Mouse (Mus musculus) forebrain, embryonic 13.5 days (tissue): ENCODE results near the gene Chtop. TPM values are rescaled to one million over a fixed set of nuclear protein-coding genes. Genes with fewer than 3 reads are reported as not detected.

ENCODE experiments used
- ATAC-seq: fragments of 200-750 bp; cut with Nextera tagmentation; 2 replicates; pipeline ENCODE4 v1.8.0; 2017
- H3K27ac ChIP-seq: fragments of 300-500 bp; sonication (generic); 2 replicates; pipeline ENCODE4 v1.5.1; 2015; ENCODE audit warnings: inconsistent platforms, mild to moderate bottlenecking, moderate library complexity
- H3K27me3 ChIP-seq: fragments of 300-500 bp; sonication (generic); 2 replicates; pipeline ENCODE4 v1.6.1; 2015; ENCODE audit warnings: mild to moderate bottlenecking, inconsistent platforms
- H3K36me3 ChIP-seq: fragments of 300-500 bp; sonication (generic); 2 replicates; pipeline ENCODE4 v1.6.1; 2015; ENCODE audit warnings: mild to moderate bottlenecking, inconsistent platforms; ENCODE audit not compliant: poor library complexity, severe bottlenecking
- H3K4me1 ChIP-seq: fragments of 300-500 bp; sonication (generic); 2 replicates; pipeline ENCODE4 v1.6.1; 2015; ENCODE audit warnings: inconsistent platforms
- H3K4me2 ChIP-seq: fragments of 300-500 bp; sonication (generic); 2 replicates; pipeline ENCODE4 v1.6.1; 2015; ENCODE audit warnings: inconsistent platforms, mild to moderate bottlenecking, moderate library complexity
- H3K4me3 ChIP-seq: fragments of 300-500 bp; sonication (generic); 2 replicates; pipeline ENCODE4 v1.5.1; 2015; ENCODE audit warnings: mild to moderate bottlenecking, inconsistent platforms
- H3K9ac ChIP-seq: fragments of 300-500 bp; sonication (generic); 2 replicates; pipeline ENCODE4 v1.6.1; 2015; ENCODE audit warnings: mild to moderate bottlenecking, inconsistent platforms
- H3K9me3 ChIP-seq: fragments of 300-500 bp; sonication (generic); replicated peaks from 2 replicates; pipeline ENCODE4 v1.6.1; 2016; ENCODE audit warnings: inconsistent platforms
- WGBS: fragments of 180-500 bp; shearing (Covaris S2); methylation state at CpG from one replicate; pipeline ENCODE4 v1.1.7; 2015; 5-methylcytosine and 5-hydroxymethylcytosine counted together
- polyA plus RNA-seq: library from polyadenylated mRNA; unstranded; fragments of >200 nt; fragmentation: Nextera tagmentation; extraction: Ambion mirVana; gene quantifications from 2 replicates; pipeline ENCODE4 v1.2.1, GENCODE M21; 2015

Gene Chtop
- polyA plus RNA-seq, 1 experiment from 2014 or later = 214 TPM

DNA sequence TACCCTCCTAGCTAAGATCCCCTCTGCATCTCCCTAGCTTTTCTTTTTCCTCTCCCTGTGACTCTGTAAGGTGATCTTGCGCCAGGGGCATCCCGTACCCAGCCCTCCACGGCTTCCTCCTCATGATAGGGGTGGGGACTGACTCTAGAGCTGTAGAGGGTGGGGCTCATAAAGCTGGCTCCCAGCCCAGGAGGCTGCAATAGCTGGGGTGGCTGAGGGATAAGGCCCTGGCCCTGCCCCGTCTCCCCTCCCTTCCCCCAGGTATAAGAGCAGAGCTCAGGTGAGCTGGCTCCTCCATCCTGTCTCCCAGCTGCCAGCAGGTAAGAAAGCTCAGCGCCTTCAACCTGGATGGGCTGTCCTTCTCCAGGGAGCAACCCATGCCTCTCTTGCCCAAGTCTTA is 17.3 kb upstream of the Chtop start, which contains the start of gene S100a14:
Gene S100a14 (plus strand): TSS at position 277 of the 400 bp plus-strand sequence.
- H3K9ac ChIP-seq = no peak within 1 kb of the TSS
- WGBS = 80% methylated on average over 5 of the region's 5 CpGs
- no peak for ATAC-seq

GRCm38 (mm10) chr3:90526076-90526475 is 16.8 kb upstream of the Chtop start:
- H3K4me2 ChIP-seq = no peak overlapping the region
- WGBS = 79% methylated on average over 2 of the region's 2 CpGs
- H3K9me3 ChIP-seq = no peaks in the 10 kb centered on the region
- H3K27me3 ChIP-seq = no peaks in the 10 kb centered on the region
- ATAC-seq = no peak
- no peak overlapping the region for H3K27ac ChIP-seq
- H3K36me3 ChIP-seq = no peaks in the 10 kb centered on the region
- no peaks in the 10 kb centered on the region for H3K4me1 ChIP-seq
- H3K9ac ChIP-seq = no peak overlapping the region
- no peak overlapping the region for H3K4me3 ChIP-seq

More for the DNA sequence above, 17.3 kb upstream of the Chtop start, which contains the start of gene S100a14:
- Histone ChIP-seq H3K36me3 (no peaks in the 10 kb centered on the region), H3K4me1 (no peaks in the 10 kb centered on the region), H3K4me3 (no peak within 1 kb of the TSS), H3K9me3 (no peaks in the 10 kb centered on the region), H3K27ac (no peak within 1 kb of the TSS), H3K4me2 (no peak within 1 kb of the TSS), H3K27me3 (no peaks in the 10 kb centered on the region)

DNA sequence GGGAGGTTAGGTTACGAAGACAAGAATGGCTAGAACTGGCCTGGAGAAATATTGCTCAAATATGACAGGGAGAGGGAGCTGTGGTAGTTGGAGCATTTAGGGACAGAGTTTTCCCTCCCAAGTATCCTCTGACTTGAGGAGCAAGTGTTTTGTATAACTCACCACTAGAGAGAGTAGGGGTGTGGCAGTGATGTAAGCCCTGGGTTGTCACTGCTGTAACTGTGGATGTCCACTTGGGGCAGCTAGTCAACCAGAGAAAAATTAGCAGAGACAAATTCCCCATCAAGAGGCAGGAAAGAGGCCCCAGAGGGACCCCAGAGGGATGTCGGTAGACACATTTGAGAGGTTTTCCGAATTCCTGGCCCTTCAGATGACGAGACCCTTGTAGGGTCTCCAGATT is 16.1 kb upstream of the Chtop start:
- Histone ChIP-seq H3K4me2 (no peak overlapping the region), H3K9ac (no peak overlapping the region), H3K4me3 (no peak overlapping the region), H3K36me3 (no peaks in the 10 kb centered on the region), H3K27ac (no peak overlapping the region), H3K4me1 (no peaks in the 10 kb centered on the region), H3K27me3 (0 out of 2 replicates have a peak, but pooled peaks cover 2% of the 10 kb centered on the region), H3K9me3 (no peaks in the 10 kb centered on the region)
- 61% methylated on average over 4 of the region's 4 CpGs for WGBS
- ATAC-seq = no peak

DNA sequence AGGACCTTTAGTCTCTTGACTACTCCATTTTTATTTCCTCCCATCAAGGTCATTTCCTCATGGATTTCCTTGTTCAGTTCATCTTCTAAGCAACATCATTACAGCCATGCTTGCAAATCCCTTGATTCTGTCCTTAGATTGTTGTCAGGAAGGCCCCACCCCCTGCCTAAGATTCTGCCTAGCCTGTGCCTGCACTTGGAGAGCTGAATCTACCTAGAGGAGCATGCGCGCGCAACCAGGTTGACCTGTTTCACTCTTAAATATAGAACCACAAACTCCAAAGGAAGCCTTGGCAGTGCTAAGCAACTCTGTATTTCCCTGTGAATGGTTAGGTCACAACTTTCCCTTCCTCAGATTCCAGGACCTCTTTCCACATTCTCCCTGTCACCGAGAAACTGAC is 8.4 kb upstream of the Chtop start:
- Histone ChIP-seq H3K9me3 (no peaks in the 10 kb centered on the region), H3K36me3 (no peaks in the 10 kb centered on the region), H3K4me3 (no peak overlapping the region), H3K4me1 (peaks cover 17% of the 10 kb centered on the region), H3K27me3 (peaks cover 32% of the 10 kb centered on the region), H3K9ac (no peak overlapping the region), H3K4me2 (no peak overlapping the region), H3K27ac (no peak overlapping the region)
- WGBS = 87% methylated on average over 4 of the region's 4 CpGs
- no peak for ATAC-seq

DNA sequence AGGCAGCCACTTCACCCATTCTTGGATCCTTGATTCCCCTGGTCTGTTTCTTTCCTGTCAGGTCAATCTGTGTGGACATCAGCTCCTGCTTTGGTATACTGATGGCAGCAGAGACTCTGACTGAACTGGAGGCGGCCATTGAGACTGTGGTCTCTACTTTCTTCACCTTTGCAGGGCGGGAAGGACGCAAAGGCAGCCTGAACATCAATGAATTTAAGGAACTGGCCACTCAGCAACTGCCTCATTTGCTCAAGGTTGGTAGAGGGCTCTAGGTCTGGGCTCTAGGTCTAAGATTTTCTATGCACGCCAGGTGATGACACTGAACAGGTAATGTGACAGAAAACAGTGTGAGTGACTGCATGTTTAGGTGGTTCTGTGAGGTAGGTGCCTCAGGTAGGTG is 6.5 kb upstream of the Chtop start:
- Histone ChIP-seq H3K4me1 (peaks cover 17% of the 10 kb centered on the region), H3K27me3 (peaks cover 40% of the 10 kb centered on the region), H3K27ac (no peak overlapping the region), H3K9ac (no peak overlapping the region), H3K4me3 (no peak overlapping the region), H3K4me2 (no peak overlapping the region), H3K36me3 (no peaks in the 10 kb centered on the region), H3K9me3 (no peaks in the 10 kb centered on the region)
- no peak for ATAC-seq
- 85% methylated on average over 4 of the region's 4 CpGs for WGBS

- Histone ChIP-seq H3K27ac (no peak overlapping the region), H3K27me3 (peaks cover 36% of the 10 kb centered on the region), H3K9ac (peak overlapping the region; percentile 54; the same call in 1 of the 2 replicates), H3K9me3 (no peaks in the 10 kb centered on the region), H3K4me1 (peaks cover 17% of the 10 kb centered on the region), H3K36me3 (no peaks in the 10 kb centered on the region), H3K4me3 (peak overlapping the region; percentile 38), H3K4me2 (peak overlapping the region; percentile 66)
- 35% methylated on average over 1 of the region's 1 CpGs for WGBS
- no peak for ATAC-seq
Measured at GRCm38 (mm10) chr3:90515242-90515641, 5.9 kb upstream of the Chtop start.

DNA sequence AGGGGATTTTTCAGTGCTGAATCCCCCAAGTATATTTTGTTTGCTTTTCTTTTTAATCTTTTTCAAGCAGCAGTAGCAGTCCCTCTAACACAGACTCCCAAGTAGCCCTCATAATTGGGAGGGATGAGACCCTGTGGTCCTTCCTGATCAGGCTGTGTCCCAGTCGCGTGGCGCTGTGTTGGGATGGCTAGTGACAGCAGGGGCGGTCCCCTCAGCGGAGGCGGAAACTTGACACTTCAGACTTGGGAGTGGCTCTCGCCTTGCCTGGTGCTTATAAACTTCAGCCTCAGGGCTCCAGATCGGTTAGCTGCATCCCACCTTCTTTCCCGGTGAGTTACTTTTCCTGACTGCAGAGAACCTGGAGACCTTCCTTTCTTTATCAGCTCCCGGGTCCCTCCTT is 5.4 kb upstream of the Chtop start:
- Histone ChIP-seq H3K4me3 (peak overlapping the region; percentile 38), H3K9me3 (no peaks in the 10 kb centered on the region), H3K36me3 (no peaks in the 10 kb centered on the region), H3K4me2 (peak overlapping the region; percentile 66), H3K4me1 (peaks cover 17% of the 10 kb centered on the region), H3K27me3 (peaks cover 36% of the 10 kb centered on the region), H3K27ac (no peak overlapping the region), H3K9ac (peak overlapping the region; percentile 54)
- 2% methylated on average over 10 of the region's 10 CpGs for WGBS
- ATAC-seq = peak; percentile 60; the same call in 1 of the 2 replicates

DNA sequence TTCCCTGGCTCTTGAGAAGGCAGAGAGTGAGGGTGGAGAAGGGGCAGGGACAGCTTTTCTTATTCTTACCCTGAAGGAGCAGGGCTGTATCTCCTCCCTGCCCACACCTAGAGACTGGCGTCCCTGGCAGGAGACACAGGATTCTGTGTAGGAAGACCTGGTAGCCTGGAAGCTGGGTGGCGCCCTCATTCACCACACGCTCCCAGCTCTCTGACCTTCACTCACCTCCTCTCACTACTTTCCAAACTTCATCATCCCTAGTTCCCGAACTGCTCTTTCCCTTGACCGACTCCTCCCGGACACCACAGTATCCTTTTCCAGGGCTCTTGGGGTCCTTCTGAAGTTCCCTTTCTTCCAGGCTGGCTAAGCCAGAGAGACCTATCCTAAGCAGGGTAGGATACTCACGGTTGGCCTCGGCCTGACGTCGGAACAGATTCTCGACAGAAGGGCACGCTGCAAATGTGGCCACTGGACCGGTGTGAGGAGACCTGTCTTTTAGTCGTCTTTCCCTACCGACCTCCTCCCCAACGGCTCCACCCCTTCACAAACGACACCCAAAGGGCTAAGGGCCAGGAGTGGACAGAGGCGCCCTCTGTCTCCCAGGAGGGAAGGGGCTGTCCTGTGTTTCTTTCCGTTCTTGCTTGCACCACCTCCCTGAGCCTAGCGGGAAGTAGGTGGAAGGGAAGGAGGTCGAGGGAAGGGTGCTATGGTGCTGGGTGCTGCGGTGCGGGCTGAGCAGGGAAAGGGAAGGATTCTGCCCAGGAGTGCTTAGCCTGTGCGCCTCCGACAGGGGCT is 4.7 kb upstream of the Chtop start, which contains the start of the genes S100a1 and S100a13:
Gene S100a1 (minus strand): TSS at position 597 of the 795 bp plus-strand sequence.
Gene S100a13 (plus strand): TSS at position 640 of the 795 bp plus-strand sequence.
- Histone ChIP-seq H3K4me3 (peak within 1 kb of the TSS; percentile 38), H3K4me2 (peak within 1 kb of the TSS; percentile 66), H3K4me1 (peaks cover 17% of the 10 kb centered on the region), H3K27me3 (peaks cover 36% of the 10 kb centered on the region), H3K9ac (peak within 1 kb of the TSS; percentile 54), H3K36me3 (no peaks in the 10 kb centered on the region), H3K9me3 (no peaks in the 10 kb centered on the region), H3K27ac (no peak within 1 kb of the TSS)
- WGBS = 4% methylated on average over 25 of the region's 25 CpGs
- peak; percentile 25; the same call in 1 of the 2 replicates for ATAC-seq

DNA sequence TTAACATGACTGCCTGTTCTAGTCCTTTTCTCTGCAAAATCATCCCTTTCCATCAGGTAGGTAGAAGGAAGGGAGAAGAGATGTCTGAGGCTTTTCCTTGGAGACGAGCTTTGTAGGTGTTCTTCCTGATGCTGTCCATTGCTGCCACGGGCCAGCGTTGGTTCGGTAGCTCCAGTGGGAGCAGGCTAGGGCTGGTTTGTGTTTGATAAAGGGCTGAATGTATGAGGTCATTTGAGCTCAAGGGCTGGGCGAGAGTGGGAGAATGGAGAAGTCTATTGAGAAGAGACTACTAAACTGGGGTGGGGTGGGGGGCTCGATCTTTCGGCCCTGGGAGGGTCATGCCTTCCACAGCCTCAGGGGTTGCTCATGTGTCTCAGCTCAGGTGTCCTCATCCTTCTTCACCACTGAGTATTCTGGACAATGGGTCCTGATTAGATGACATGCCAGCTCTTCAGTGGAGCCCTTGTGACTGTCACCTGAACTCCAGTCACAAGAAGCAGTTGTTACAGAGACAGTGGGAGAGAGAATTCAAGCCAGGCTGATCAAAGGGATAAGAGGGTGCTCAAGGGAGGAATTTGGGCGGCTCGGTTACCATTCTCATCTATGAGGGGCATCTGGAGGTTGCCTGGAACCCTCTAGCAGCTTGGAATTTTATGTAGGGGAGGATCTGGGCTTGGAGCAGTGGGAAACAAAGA is 3.8 kb upstream of the Chtop start:
- Histone ChIP-seq H3K4me1 (peaks cover 20% of the 10 kb centered on the region), H3K9ac (no peak overlapping the region), H3K4me2 (no peak overlapping the region), H3K9me3 (no peaks in the 10 kb centered on the region), H3K27ac (no peak overlapping the region), H3K36me3 (no peaks in the 10 kb centered on the region), H3K27me3 (peaks cover 36% of the 10 kb centered on the region), H3K4me3 (no peak overlapping the region)
- ATAC-seq = no peak
- WGBS = 84% methylated on average over 9 of the region's 9 CpGs

DNA sequence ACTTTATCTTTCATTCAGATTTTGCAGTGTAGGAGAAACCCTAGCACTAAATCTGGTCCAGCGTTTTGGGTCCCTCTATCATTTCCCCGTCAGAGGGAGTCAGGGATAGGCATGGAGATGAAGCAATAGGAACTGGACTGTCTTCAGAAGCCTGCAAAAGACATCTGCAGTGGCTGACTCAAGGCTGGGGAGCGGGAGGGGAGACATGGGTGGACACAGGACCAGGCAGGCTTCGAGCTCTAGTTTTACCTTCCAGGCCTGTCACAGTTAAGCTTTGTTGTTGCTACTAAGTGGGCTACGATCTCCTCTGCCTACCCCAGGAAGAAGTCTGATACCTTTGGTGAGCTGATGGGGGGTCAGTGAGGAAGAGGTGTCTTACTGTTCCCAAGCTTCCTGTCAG is 3.0 kb upstream of the Chtop start:
- Histone ChIP-seq H3K27ac (no peak overlapping the region), H3K9me3 (no peaks in the 10 kb centered on the region), H3K9ac (no peak overlapping the region), H3K4me3 (no peak overlapping the region), H3K4me2 (no peak overlapping the region), H3K36me3 (peaks cover 4% of the 10 kb centered on the region), H3K27me3 (peaks cover 36% of the 10 kb centered on the region), H3K4me1 (peaks cover 28% of the 10 kb centered on the region)
- no peak for ATAC-seq
- 87% methylated on average over 5 of the region's 5 CpGs for WGBS

- peak overlapping the region; percentile 94 for H3K4me3 ChIP-seq
- H3K36me3 ChIP-seq = peaks cover 28% of the 10 kb centered on the region
- H3K4me1 ChIP-seq = peaks cover 26% of the 10 kb centered on the region
- peak overlapping the region; percentile 93 for H3K27ac ChIP-seq
- no peak overlapping the region for H3K9ac ChIP-seq
- peaks cover 24% of the 10 kb centered on the region for H3K27me3 ChIP-seq
- peak overlapping the region; percentile 84 for H3K4me2 ChIP-seq
- H3K9me3 ChIP-seq = no peaks in the 10 kb centered on the region
- peak; percentile 36 for ATAC-seq
- WGBS = 6% methylated on average over 2 of the region's 2 CpGs
Measured at GRCm38 (mm10) chr3:90509747-90510123, 437 bp upstream of the Chtop start.

- H3K4me2 ChIP-seq = peak overlapping the region; percentile 84
- WGBS = 4% methylated on average over 20 of the region's 20 CpGs
- peaks cover 41% of the 10 kb centered on the region for H3K36me3 ChIP-seq
- H3K9me3 ChIP-seq = no peaks in the 10 kb centered on the region
- peaks cover 20% of the 10 kb centered on the region for H3K4me1 ChIP-seq
- peak overlapping the region; percentile 94 for H3K4me3 ChIP-seq
- H3K27ac ChIP-seq = peak overlapping the region; percentile 93
- no peak for ATAC-seq
- H3K27me3 ChIP-seq = peaks cover 14% of the 10 kb centered on the region
- H3K9ac ChIP-seq = peak overlapping the region; percentile 99
Measured at GRCm38 (mm10) chr3:90508287-90508949, 880 bp downstream of the Chtop start.
